Mouse (Mus musculus) liver, adult 2 months (tissue): ENCODE measurements around the gene Klf15. TPM values are rescaled to one million over a fixed set of nuclear protein-coding genes. Genes with fewer than 3 reads are reported as not detected.

Experiments used
- DNase-seq: peaks from one replicate; pipeline ENCODE4 v3.0.0-alpha.2; 2011; ENCODE audit warnings: low read depth, low spot score; ENCODE audit errors: extremely low read depth
- H3K27ac ChIP-seq: fragments of 200-500 bp; replicated peaks from 2 replicates; pipeline ENCODE4 v1.5.1; 2012; ENCODE audit warnings: low read depth, mild to moderate bottlenecking, control low read depth, inconsistent platforms, low read length; ENCODE audit not compliant: insufficient read depth
- H3K27me3 ChIP-seq: fragments of 200-500 bp; 2 replicates; pipeline ENCODE4 v1.6.1; 2012; ENCODE audit warnings: mild to moderate bottlenecking, moderate library complexity, low read length, inconsistent platforms; ENCODE audit not compliant: control insufficient read depth, insufficient read depth
- H3K36me3 ChIP-seq: fragments of 200-500 bp; 2 replicates; pipeline ENCODE4 v1.6.1; 2012; ENCODE audit warnings: low read length, inconsistent platforms; ENCODE audit not compliant: control insufficient read depth, insufficient read depth
- H3K4me1 ChIP-seq: fragments of 200-500 bp; 2 replicates; pipeline ENCODE4 v1.6.1; 2011; ENCODE audit warnings: low read length; ENCODE audit not compliant: control insufficient read depth, insufficient read depth
- H3K4me3 ChIP-seq: fragments of 200-500 bp; 2 replicates; pipeline ENCODE4 v1.5.1; 2011; ENCODE audit warnings: low read depth, mild to moderate bottlenecking, control low read depth, low read length, moderate library complexity; ENCODE audit not compliant: insufficient read depth
- H3K79me2 ChIP-seq: fragments of 200-500 bp; 2 replicates; pipeline ENCODE4 v1.6.1; 2012; ENCODE audit warnings: inconsistent platforms, mild to moderate bottlenecking, low read length, moderate library complexity; ENCODE audit not compliant: control insufficient read depth, insufficient read depth
- H3K9ac ChIP-seq: fragments of 200-500 bp; 2 replicates; pipeline ENCODE4 v1.6.1; 2012; ENCODE audit warnings: low read depth, mild to moderate bottlenecking, control low read depth, inconsistent platforms, low read length
- CTCF ChIP-seq: fragments of 200-500 bp; IDR thresholded peaks from 2 replicates; pipeline ENCODE4 v1.5.1; 2011; ENCODE audit warnings: low read depth, low read length, control low read depth
- POLR2A ChIP-seq: fragments of 200-500 bp; IDR thresholded peaks from 2 replicates; pipeline ENCODE4 v1.6.1; 2011; ENCODE audit warnings: low read length, control low read depth; ENCODE audit not compliant: insufficient read depth; ENCODE audit errors: extremely low read depth
- WGBS: fragments of 180-500 bp; shearing (Covaris S2); methylation state at CpG from one replicate; pipeline ENCODE4 v1.1.7; 2018; 5-methylcytosine and 5-hydroxymethylcytosine counted together
- polyA plus RNA-seq: library from polyadenylated mRNA; depleted of rRNA; stranded (reverse); fragments of >200 nt; gene quantifications from 2 replicates; pipeline ENCODE4 v1.2.3, GENCODE M21; 2012
- total RNA-seq: library from RNA; depleted of rRNA; stranded (reverse); fragments of >200 nt; gene quantifications from 2 replicates; pipeline ENCODE4 v1.2.3, GENCODE M21; 2014

Gene Klf15
- total and polyA plus RNA-seq, 2 experiments: 147 to 148 TPM

DNA sequence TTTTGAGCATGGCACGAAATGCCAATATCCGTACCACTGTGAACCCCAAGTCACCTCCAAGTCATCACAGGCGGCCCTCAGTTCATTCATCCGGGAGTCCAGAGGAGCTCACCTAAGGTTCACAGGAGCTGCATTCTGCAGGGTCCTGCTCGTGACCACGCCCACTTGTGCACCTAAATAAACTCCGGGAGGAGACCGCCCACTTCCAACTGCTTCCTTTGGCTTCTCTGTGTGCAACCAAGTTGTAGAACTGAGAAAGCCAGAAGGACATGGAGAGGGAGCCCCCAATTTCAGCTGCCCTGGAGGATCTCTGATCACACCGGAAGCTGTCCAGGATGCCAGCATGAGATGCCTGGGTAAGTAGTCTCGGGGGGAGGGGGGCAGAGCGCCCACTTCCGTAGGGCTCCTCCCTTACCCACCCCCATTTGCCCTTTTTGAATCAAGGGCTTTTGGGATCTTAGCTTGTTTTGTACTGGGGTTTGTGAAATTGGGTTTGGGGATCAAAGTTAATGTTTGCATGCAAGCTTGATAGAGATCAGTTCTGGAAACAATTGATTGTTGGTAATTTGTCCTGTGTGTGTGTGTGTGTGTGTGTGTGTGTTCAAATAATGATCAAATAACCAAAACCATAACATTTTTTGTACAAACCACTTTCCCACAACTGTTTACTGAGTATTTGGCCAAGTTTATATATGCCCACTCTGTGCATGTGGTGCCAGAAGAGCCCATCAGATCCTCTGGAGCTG lies 24.0 kb downstream of the Klf15 start, which contains the start of gene Aldh1l1:
Gene Aldh1l1, plus strand, starts transcription at position 252 of the 746 bp plus-strand sequence.
- TF ChIP-seq CTCF (no peak), POLR2A (no peak)
- no peaks in the 10 kb centered on the region for H3K79me2 ChIP-seq
- 29% methylated on average over 12 of the region's 12 CpGs for WGBS
- H3K9ac ChIP-seq: peak within 1 kb of the TSS; percentile 58
- H3K36me3 ChIP-seq: no peaks in the 10 kb centered on the region
- no peak within 1 kb of the TSS for H3K4me3 ChIP-seq
- H3K27ac ChIP-seq: peak within 1 kb of the TSS; percentile 93
- no peaks in the 10 kb centered on the region for H3K27me3 ChIP-seq
- H3K4me1 ChIP-seq: peaks cover 27% of the 10 kb centered on the region
- DNase-seq: peak; percentile 93

DNA sequence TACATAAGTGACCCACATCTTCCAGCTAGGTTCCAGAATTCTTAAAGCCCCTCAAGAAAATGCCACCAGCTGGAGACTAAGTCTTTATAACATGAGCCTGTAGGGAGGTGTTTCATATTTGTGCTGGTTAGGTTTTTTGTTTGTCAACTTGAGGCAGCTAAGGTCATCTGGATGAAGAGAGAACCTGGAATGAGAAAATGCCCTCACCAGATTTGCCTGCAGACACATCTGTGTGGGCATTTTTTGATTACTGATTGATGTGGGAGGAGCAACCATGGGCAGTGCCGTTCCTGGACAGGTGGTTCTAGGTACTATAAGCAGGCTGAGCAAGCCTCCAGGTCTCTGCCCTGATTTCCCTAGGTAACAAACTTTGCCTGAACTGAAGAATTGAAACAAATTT lies 25.2 kb downstream of the Klf15 start:
- Histone ChIP-seq H3K4me3 (no peak overlapping the region), H3K27ac (peak overlapping the region; percentile 93), H3K79me2 (no peaks in the 10 kb centered on the region), H3K4me1 (peaks cover 32% of the 10 kb centered on the region), H3K27me3 (no peaks in the 10 kb centered on the region), H3K36me3 (no peaks in the 10 kb centered on the region), H3K9ac (no peak overlapping the region)
- TF ChIP-seq CTCF: no peak
- no peak for TF ChIP-seq POLR2A
- 21% methylated on average over 1 of the region's 1 CpGs for WGBS
- DNase-seq: peak; percentile 90

DNA sequence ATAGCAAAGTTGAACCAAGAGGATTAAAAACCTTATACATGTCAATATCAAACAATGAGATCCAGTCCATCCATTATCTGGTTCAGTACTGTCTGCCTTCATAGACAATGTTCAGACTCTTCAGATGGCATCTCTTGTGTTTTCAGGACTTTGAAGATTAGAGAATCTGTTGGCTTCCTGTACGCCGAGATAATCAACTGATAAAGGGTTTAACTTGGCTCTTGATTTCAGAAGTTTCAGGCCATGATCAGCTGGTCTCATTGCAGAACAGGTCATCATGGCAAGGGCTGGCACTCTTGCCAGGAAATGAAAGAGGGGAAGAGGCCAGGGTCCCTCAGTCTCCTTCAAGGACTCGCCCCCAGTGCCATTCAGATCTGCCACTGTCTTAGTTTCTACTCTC lies 27.2 kb downstream of the Klf15 start:
- H3K27ac ChIP-seq: 0 out of 2 replicates have a peak overlapping the region, but pooled peaks have one; percentile 5
- no peaks in the 10 kb centered on the region for H3K27me3 ChIP-seq
- no peaks in the 10 kb centered on the region for H3K79me2 ChIP-seq
- H3K9ac ChIP-seq: no peak overlapping the region
- WGBS: 29% methylated on average over 3 of the region's 3 CpGs
- peak; percentile 87 for DNase-seq
- H3K36me3 ChIP-seq: no peaks in the 10 kb centered on the region
- no peak overlapping the region for H3K4me3 ChIP-seq
- H3K4me1 ChIP-seq: peaks cover 34% of the 10 kb centered on the region
- TF ChIP-seq POLR2A (no peak), CTCF (no peak)

DNA sequence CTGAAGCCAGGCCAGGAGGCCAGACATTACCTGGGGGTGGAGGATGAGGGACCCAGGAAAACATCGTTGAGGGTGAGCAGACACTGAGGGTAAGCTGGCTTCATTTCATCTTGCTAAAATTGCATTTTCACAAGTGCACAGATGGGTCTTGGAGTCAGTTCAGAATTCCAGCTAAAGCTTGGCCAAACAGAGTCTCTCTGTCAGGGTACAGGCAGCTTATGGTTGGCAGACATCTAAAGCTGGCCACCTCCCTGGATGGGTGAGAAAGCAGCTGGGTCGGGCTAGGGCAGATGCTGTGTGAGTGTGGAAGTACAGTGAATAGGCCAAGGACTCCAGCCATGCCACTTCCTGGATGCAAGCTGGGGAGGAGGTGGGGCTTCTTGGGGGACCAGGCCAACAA lies 28.6 kb downstream of the Klf15 start:
- H3K27ac ChIP-seq: 0 out of 2 replicates have a peak overlapping the region, but pooled peaks have one; percentile 12
- no peak overlapping the region for H3K9ac ChIP-seq
- H3K36me3 ChIP-seq: no peaks in the 10 kb centered on the region
- no peak overlapping the region for H3K4me3 ChIP-seq
- H3K4me1 ChIP-seq: peaks cover 33% of the 10 kb centered on the region
- H3K27me3 ChIP-seq: no peaks in the 10 kb centered on the region
- H3K79me2 ChIP-seq: no peaks in the 10 kb centered on the region
- TF ChIP-seq CTCF: no peak
- TF ChIP-seq POLR2A: no peak
- peak; percentile 71 for DNase-seq
- 19% methylated on average over 2 of the region's 2 CpGs for WGBS

DNA sequence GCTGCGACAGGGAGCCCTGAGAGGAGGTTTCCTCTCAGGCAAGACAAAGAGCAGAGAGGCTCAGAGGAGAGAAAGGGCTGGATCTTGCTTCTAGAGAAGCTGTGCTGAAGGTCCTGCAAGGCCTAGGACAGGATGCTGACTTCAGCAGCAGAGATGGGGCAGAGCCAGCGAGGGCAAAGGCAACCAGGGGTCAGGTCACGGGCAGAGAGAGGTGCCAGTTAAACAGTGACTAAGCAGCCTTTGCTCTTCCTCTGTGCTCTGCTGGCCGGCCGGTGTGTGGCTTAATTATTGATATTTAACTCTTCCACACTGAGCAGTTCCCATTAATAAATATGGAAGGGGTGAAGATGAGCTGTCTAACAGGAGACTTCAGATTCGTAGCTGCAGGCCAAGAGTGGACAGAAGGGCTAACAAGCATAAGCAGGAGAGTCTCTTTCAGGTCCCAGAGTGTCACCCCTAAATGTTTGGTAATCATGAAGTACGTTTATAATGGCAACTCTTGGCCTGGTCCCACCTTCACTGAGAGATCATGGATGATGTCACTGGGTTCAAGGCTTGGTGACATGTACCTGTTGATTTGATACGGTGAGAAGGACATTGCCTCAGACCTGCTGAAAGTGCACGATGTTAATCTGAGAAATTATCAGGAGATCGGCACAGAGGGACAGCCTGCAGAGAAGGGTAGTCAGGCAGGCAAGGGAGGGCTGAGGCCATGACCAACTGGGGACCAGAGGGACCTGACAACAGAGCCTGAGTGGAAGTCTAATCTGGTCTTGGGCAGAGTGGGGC lies 29.8 kb downstream of the Klf15 start:
- Histone ChIP-seq H3K79me2 (no peaks in the 10 kb centered on the region), H3K9ac (peak overlapping the region; percentile 34), H3K27me3 (no peaks in the 10 kb centered on the region), H3K4me3 (no peak overlapping the region), H3K27ac (peak overlapping the region; percentile 90), H3K4me1 (peaks cover 26% of the 10 kb centered on the region), H3K36me3 (no peaks in the 10 kb centered on the region)
- DNase-seq: peak; percentile 98
- TF ChIP-seq POLR2A (no peak), CTCF (no peak)
- WGBS: 19% methylated on average over 10 of the region's 10 CpGs

DNA sequence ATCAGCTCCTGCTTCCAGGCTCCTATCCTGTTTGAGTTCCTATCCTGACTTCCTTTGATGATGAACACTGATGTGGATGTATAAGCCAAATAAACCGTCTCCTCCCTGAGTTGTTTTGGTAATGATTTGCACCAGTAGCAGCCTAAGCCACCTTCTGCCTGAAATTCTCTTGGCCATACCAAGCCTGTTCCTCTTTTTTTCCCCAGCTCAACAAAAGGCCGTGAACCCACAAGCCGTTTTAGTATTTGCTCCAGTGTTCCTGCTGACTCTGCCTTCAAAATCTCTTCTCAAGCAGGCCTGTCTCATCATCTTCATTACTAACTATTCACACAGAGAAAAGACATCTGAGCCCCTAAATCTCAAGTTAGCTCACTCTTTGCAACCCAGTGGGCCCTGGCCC lies 31.8 kb downstream of the Klf15 start:
- DNase-seq: no peak

More for the DNA sequence above, 31.8 kb downstream of the Klf15 start:
- no peak for TF ChIP-seq POLR2A
- TF ChIP-seq CTCF: no peak
- Histone ChIP-seq H3K9ac (no peak overlapping the region), H3K27me3 (no peaks in the 10 kb centered on the region), H3K4me1 (peaks cover 20% of the 10 kb centered on the region), H3K36me3 (no peaks in the 10 kb centered on the region), H3K79me2 (no peaks in the 10 kb centered on the region), H3K4me3 (no peak overlapping the region), H3K27ac (no peak overlapping the region)
- WGBS: 78% methylated on average over 3 of the region's 3 CpGs
